Mouse (Mus musculus) testis, postnatal 14 days (tissue): ENCODE data around the gene B9d2.

Experiments
- DNase-seq: peaks from one replicate; pipeline ENCODE4 v3.0.0; 2021; ENCODE audit warnings: low spot score

B9d2 gene

GRCm38 (mm10) chr7:25674719-25675300 is 5.8 kb upstream of the B9d2 start, which contains the start of gene Tmem91:
Gene Tmem91 (minus strand): TSS chr7:25675166.
- DNase-seq = no peak

- no peak for DNase-seq
These were observed 5.2 kb upstream of the B9d2 start for GRCm38 (mm10) chr7:25675405-25675804.

GRCm38 (mm10) chr7:25676085-25676781 is 4.3 kb upstream of the B9d2 start:
- peak; percentile 77 for DNase-seq

- DNase-seq = no peak
These were observed 3.6 kb upstream of the B9d2 start for GRCm38 (mm10) chr7:25677013-25677412.

- no peak for DNase-seq
These were observed 609 bp upstream of the B9d2 start for GRCm38 (mm10) chr7:25679971-25680370.

- DNase-seq = no peak
These were observed 1.0 kb downstream of the B9d2 start for GRCm38 (mm10) chr7:25681341-25682231.

GRCm38 (mm10) chr7:25683474-25684180 is 3.0 kb downstream of the B9d2 start:
- no peak for DNase-seq

GRCm38 (mm10) chr7:25684659-25685058 is 4.1 kb downstream of the B9d2 start:
- no peak for DNase-seq

- DNase-seq = no peak
These were observed 5.4 kb downstream of the B9d2 start for GRCm38 (mm10) chr7:25685926-25686470.

- DNase-seq = peak; percentile 75
These were observed 6.3 kb downstream of the B9d2 start, which contains the start of gene Tgfb1 for GRCm38 (mm10) chr7:25686680-25687531. Gene Tgfb1 (plus strand): TSS chr7:25687002.

GRCm38 (mm10) chr7:25687811-25688401 is 7.3 kb downstream of the B9d2 start:
- peak; percentile 75 for DNase-seq

- DNase-seq = peak; percentile 76
These were observed 8.4 kb downstream of the B9d2 start for GRCm38 (mm10) chr7:25688810-25689586.

- DNase-seq = no peak
These were observed 9.0 kb downstream of the B9d2 start for GRCm38 (mm10) chr7:25689603-25690021.

GRCm38 (mm10) chr7:25690051-25690450 is 9.5 kb downstream of the B9d2 start:
- DNase-seq = no peak

- no peak for DNase-seq
These were observed 13.5 kb downstream of the B9d2 start for GRCm38 (mm10) chr7:25694104-25694503.

- peak; percentile 81 for DNase-seq
These were observed 19.3 kb downstream of the B9d2 start for GRCm38 (mm10) chr7:25699851-25700250.

GRCm38 (mm10) chr7:25700732-25701131 is 20.2 kb downstream of the B9d2 start:
- DNase-seq = no peak

GRCm38 (mm10) chr7:25702350-25702749 is 21.8 kb downstream of the B9d2 start:
- DNase-seq = no peak

- DNase-seq = no peak
These were observed 23.4 kb downstream of the B9d2 start for GRCm38 (mm10) chr7:25703793-25704494.
